Mouse (Mus musculus) adrenal gland, adult (tissue): ENCODE data around the gene Tex19.1.

Experiments
- DNase-seq, 2 experiments: peaks; one replicate each; pipeline ENCODE4 v3.0.0; 2022 to 2023; ENCODE audit warnings: low spot score in 1 of 2; ENCODE audit not compliant: inconsistent age in 2 of 2

Gene Tex19.1

GRCm38 (mm10) chr11:121138732-121139131 is 7.2 kb upstream of the Tex19.1 start:
- DNase-seq = peak in 1 of 2 experiments; percentile 51

- DNase-seq = peak; percentile 17 to 77
Observed at GRCm38 (mm10) chr11:121143325-121144015, 2.5 kb upstream of the Tex19.1 start.

GRCm38 (mm10) chr11:121148193-121148592 is 2.2 kb downstream of the Tex19.1 start:
- DNase-seq = no peak

GRCm38 (mm10) chr11:121154203-121154602 is 8.3 kb downstream of the Tex19.1 start:
- no peak for DNase-seq

- DNase-seq = peak in 1 of 2 experiments; percentile 46
Observed at GRCm38 (mm10) chr11:121156411-121156891, 10.5 kb downstream of the Tex19.1 start.

- no peak for DNase-seq
Observed at GRCm38 (mm10) chr11:121159971-121160370, 14.0 kb downstream of the Tex19.1 start, which contains the start of gene Uts2r. TSS of gene Uts2r (plus strand) at chr11:121160271.

GRCm38 (mm10) chr11:121160636-121161346 is 14.8 kb downstream of the Tex19.1 start:
- DNase-seq = no peak

- DNase-seq = no peak
Observed at GRCm38 (mm10) chr11:121163751-121164150, 17.8 kb downstream of the Tex19.1 start.

- no peak for DNase-seq
Observed at GRCm38 (mm10) chr11:121173203-121173602, 27.3 kb downstream of the Tex19.1 start.

GRCm38 (mm10) chr11:121174234-121174633 is 28.3 kb downstream of the Tex19.1 start:
- DNase-seq = no peak

GRCm38 (mm10) chr11:121176285-121177270 is 30.6 kb downstream of the Tex19.1 start:
- DNase-seq = peak; percentile 48 to 81

- DNase-seq = peak in 1 of 2 experiments; percentile 58
Observed at GRCm38 (mm10) chr11:121189681-121190080, 43.7 kb downstream of the Tex19.1 start.

- DNase-seq = no peak
Observed at GRCm38 (mm10) chr11:121192742-121193141, 46.8 kb downstream of the Tex19.1 start.

GRCm38 (mm10) chr11:121193415-121193814 is 47.5 kb downstream of the Tex19.1 start:
- DNase-seq = no peak
